Comparison of ENCODE assay signal across 24 mouse cellular contexts in the genomic region with DNA sequence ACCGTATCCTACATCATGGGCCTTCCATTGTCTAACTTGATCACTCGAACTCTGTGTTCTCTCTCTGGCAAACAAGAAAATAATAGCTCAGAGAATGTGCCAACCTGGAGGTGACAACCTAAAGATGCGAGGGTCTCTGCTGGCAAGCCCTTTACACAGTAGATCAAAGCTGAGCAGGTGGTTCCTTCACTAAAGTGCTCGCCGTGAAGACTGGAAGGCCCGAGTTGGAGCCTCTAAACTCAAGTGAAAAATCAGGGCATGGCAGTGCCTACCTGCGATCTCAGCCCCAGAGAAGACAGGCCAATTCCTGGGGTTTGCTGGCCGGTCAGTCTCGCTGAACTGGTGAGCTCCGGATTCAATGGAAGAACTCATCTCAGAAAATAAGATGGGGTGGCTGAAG. TPM values are rescaled to one million over a fixed set of nuclear protein-coding genes. Genes with fewer than 3 reads are reported as not detected.
DNase-seq lines count a peak whose midpoint lies in the region; ATAC-seq and TF ChIP-seq lines count a peak whose summit lies in the region.
"Had no signal": no experiment of that assay in that cellular context is flagged by ENCODE, and none has a peak within 500 bp of the region (broad histone marks: within the 10 kb centered on the region; RNA-seq: fewer than 3 reads in every experiment).

No protein-coding gene starts in this region.

- WGBS in hindbrain, embryonic 10.5 days, result 81% methylated on average over 10 of the region's 10 CpGs
- 75% methylated on average over 10 of the region's 10 CpGs for WGBS in hindbrain, embryonic 11.5 days
- WGBS in midbrain, embryonic 10.5 days, result 85% methylated on average over 10 of the region's 10 CpGs
- WGBS in midbrain, postnatal 0 days, result 85% methylated on average over 10 of the region's 10 CpGs

- no peaks in the 10 kb centered on the region for H3K9me3 ChIP-seq in hindbrain, embryonic 10.5 days
- no peaks in the 10 kb centered on the region for H3K9me3 ChIP-seq in hindbrain, embryonic 11.5 days (ENCODE audit: control insufficient read depth, low read length)
- H3K9me3 ChIP-seq in midbrain, embryonic 10.5 days (replicated peaks), result no peaks in the 10 kb centered on the region
- H3K9me3 ChIP-seq in midbrain, postnatal 0 days (ENCODE audit: low read length), result no peaks in the 10 kb centered on the region
- H3K9me3 ChIP-seq in MEL (replicated peaks; ENCODE audit: insufficient read depth, low read length), result no peaks in the 10 kb centered on the region
- H3K9me3 ChIP-seq: embryonic facial prominence, embryonic 12.5 days; hindbrain, embryonic 13.5 days; limb, embryonic 15.5 days; liver, embryonic 13.5 days; midbrain, embryonic 12.5 days; neural tube, embryonic 15.5 days; stomach, embryonic 15.5 days had no signal

- H3K4me1 ChIP-seq in hindbrain, embryonic 10.5 days (replicated peaks), result peaks cover 28% of the 10 kb centered on the region
- H3K4me1 ChIP-seq in hindbrain, embryonic 11.5 days (replicated peaks; ENCODE audit: control insufficient read depth, insufficient read depth, low read length), result 0 out of 2 replicates have a peak, but pooled peaks cover 2% of the 10 kb centered on the region
- peaks cover 14% of the 10 kb centered on the region for H3K4me1 ChIP-seq in midbrain, embryonic 10.5 days
- H3K4me1 ChIP-seq in midbrain, postnatal 0 days (ENCODE audit: insufficient read depth, low read length), result no peaks in the 10 kb centered on the region
- H3K4me1 ChIP-seq in MEL (ENCODE audit: control insufficient read depth in 1 of 2, insufficient read depth in 2 of 2, low read length in 2 of 2), result peaks cover 0 to 8% of the 10 kb centered on the region in 2 experiments; a peak in 3 of 4 replicates

- no peak for TF ChIP-seq EP300 in MEL (IDR thresholded peaks at IDR 0.05; ENCODE audit: low read depth in 1 of 2, low read length in 2 of 2)

- H3K27ac ChIP-seq in gastrocnemius, adult 2 months, result peak overlapping the region; percentile 50; the same call in 1 of the 2 replicates
- peak overlapping the region; percentile 50 for H3K27ac ChIP-seq in hindbrain, embryonic 10.5 days
- no peak overlapping the region for H3K27ac ChIP-seq in hindbrain, embryonic 11.5 days (ENCODE audit: low read depth, low read length)
- peak overlapping the region; percentile 64 for H3K27ac ChIP-seq in midbrain, embryonic 10.5 days (replicated peaks)
- no peak overlapping the region for H3K27ac ChIP-seq in midbrain, postnatal 0 days (ENCODE audit: low read depth, low read length)
- H3K27ac ChIP-seq in MEL (ENCODE audit: control insufficient read depth, low read depth, low read length), result no peak overlapping the region
- H3K27ac ChIP-seq: embryonic facial prominence, embryonic 12.5 days; heart, embryonic 13.5 days; hindbrain, embryonic 13.5 days; liver, embryonic 13.5 days; midbrain, embryonic 12.5 days had no signal

- ATAC-seq in hindbrain, embryonic 11.5 days (ENCODE audit: low FRiP score), result no peak
- no peak for ATAC-seq in midbrain, postnatal 0 days (ENCODE audit: low FRiP score)

- no peaks in the 10 kb centered on the region for H3K36me3 ChIP-seq in hindbrain, embryonic 10.5 days
- H3K36me3 ChIP-seq in hindbrain, embryonic 11.5 days (ENCODE audit: control insufficient read depth, insufficient read depth, low read length), result no peaks in the 10 kb centered on the region
- no peaks in the 10 kb centered on the region for H3K36me3 ChIP-seq in midbrain, embryonic 10.5 days
- no peaks in the 10 kb centered on the region for H3K36me3 ChIP-seq in midbrain, postnatal 0 days (ENCODE audit: insufficient read depth, low read length)
- no peaks in the 10 kb centered on the region; a peak in 1 of 4 replicates for H3K36me3 ChIP-seq in MEL (ENCODE audit: control insufficient read depth in 1 of 2, insufficient read depth in 2 of 2, low read length in 2 of 2)
- H3K36me3 ChIP-seq: embryonic facial prominence, embryonic 12.5 days; heart, embryonic 13.5 days; hindbrain, embryonic 13.5 days; limb, embryonic 15.5 days; liver, embryonic 13.5 days; midbrain, embryonic 12.5 days; neural tube, embryonic 15.5 days; stomach, embryonic 15.5 days had no signal

- no peak for TF ChIP-seq CTCF in gastrocnemius, adult 2 months (IDR thresholded peaks at IDR 0.05)
- TF ChIP-seq CTCF in midbrain, postnatal 0 days (IDR thresholded peaks at IDR 0.05), result no peak
- TF ChIP-seq CTCF in MEL (IDR thresholded peaks at IDR 0.05 in 2 of 3, conservative IDR thresholded peaks at IDR 0.05 in 1 of 3; ENCODE audit: control insufficient read depth in 1 of 3, insufficient read depth in 1 of 3, low read depth in 2 of 3, low read length in 3 of 3, poor library complexity in 1 of 3, severe bottlenecking in 1 of 3), result no peak

- H3K4me2 ChIP-seq in hindbrain, embryonic 11.5 days (replicated peaks; ENCODE audit: low read depth, low read length), result no peak overlapping the region
- H3K4me2 ChIP-seq in midbrain, postnatal 0 days (ENCODE audit: low read depth, low read length, poor library complexity, severe bottlenecking), result no peak overlapping the region
- H3K4me2 ChIP-seq: embryonic facial prominence, embryonic 12.5 days; heart, embryonic 13.5 days; hindbrain, embryonic 13.5 days; limb, embryonic 15.5 days; liver, embryonic 13.5 days; midbrain, embryonic 12.5 days; neural tube, embryonic 15.5 days had no signal

- TF ChIP-seq POLR2A in MEL (IDR thresholded peaks at IDR 0.05; ENCODE audit: control insufficient read depth in 1 of 2, insufficient read depth in 1 of 2, low read depth in 1 of 2, low read length in 2 of 2, poor library complexity in 1 of 2), result no peak

- H3K27me3 ChIP-seq in hindbrain, embryonic 10.5 days (ENCODE audit: insufficient read depth, poor library complexity, severe bottlenecking), result peaks cover 41% of the 10 kb centered on the region
- H3K27me3 ChIP-seq in hindbrain, embryonic 11.5 days (ENCODE audit: control insufficient read depth, insufficient read depth, low read length), result no peaks in the 10 kb centered on the region
- H3K27me3 ChIP-seq in midbrain, embryonic 10.5 days (ENCODE audit: low read depth, poor library complexity, severe bottlenecking), result peaks cover 20% of the 10 kb centered on the region; the same call in 1 of the 2 replicates
- H3K27me3 ChIP-seq in midbrain, postnatal 0 days (ENCODE audit: insufficient read depth, low read length), result no peaks in the 10 kb centered on the region
- H3K27me3 ChIP-seq in MEL (ENCODE audit: control insufficient read depth in 1 of 2, insufficient read depth in 2 of 2, low read length in 2 of 2), result peaks cover 2% of the 10 kb centered on the region in 2 experiments; a peak in 1 of 4 replicates
- H3K27me3 ChIP-seq: CH12.LX; embryonic facial prominence, embryonic 12.5 days; limb, embryonic 15.5 days; liver, embryonic 13.5 days; midbrain, embryonic 12.5 days; neural tube, embryonic 15.5 days; stomach, embryonic 15.5 days had no signal

- H3K9ac ChIP-seq in hindbrain, embryonic 11.5 days (ENCODE audit: low read depth, low read length), result no peak overlapping the region
- H3K9ac ChIP-seq in midbrain, postnatal 0 days (replicated peaks; ENCODE audit: low read length, poor library complexity, severe bottlenecking), result no peak overlapping the region
- H3K9ac ChIP-seq in MEL (ENCODE audit: control insufficient read depth, low read depth, low read length, poor library complexity, severe bottlenecking), result peak overlapping the region; percentile 40
- H3K9ac ChIP-seq: embryonic facial prominence, embryonic 12.5 days; heart, embryonic 13.5 days; hindbrain, embryonic 13.5 days; limb, embryonic 15.5 days; liver, embryonic 13.5 days; midbrain, embryonic 12.5 days; neural tube, embryonic 15.5 days; stomach, embryonic 15.5 days had no signal

- peak; percentile 10 for DNase-seq in gastrocnemius, adult 2 months
- DNase-seq in gastrocnemius, postnatal 4 days (ENCODE audit: low spot score in 2 of 2), result no peak
- no peak for DNase-seq in hindbrain, embryonic 10.5 days (ENCODE audit: low spot score)
- no peak for DNase-seq in hindbrain, embryonic 11.5 days (ENCODE audit: low spot score)
- no peak for DNase-seq in midbrain, embryonic 10.5 days (ENCODE audit: low spot score)
- no peak for DNase-seq in midbrain, postnatal 0 days (ENCODE audit: low spot score)
- no peak for DNase-seq in MEL (ENCODE audit: low read depth, low spot score)
- DNase-seq in cerebellum, adult 9-10 months, result no peak
- DNase-seq: adrenal gland, adult 8-10 months; cerebellum, adult 8-10 months; cerebellum, postnatal 36 days; layer of hippocampus, postnatal 36 days; liver, embryonic 13.5 days; retina, postnatal 1 day; right cerebral cortex, postnatal 14 days had no signal

- intact Hi-C loops in gastrocnemius, adult 2 months (cut with DNase I), result no loop called here

- TF ChIP-seq RAD21 in MEL (IDR thresholded peaks at IDR 0.05; ENCODE audit: low read depth, low read length), result no peak

- H3K4me3 ChIP-seq in gastrocnemius, adult 2 months, result no peak overlapping the region
- no peak overlapping the region for H3K4me3 ChIP-seq in hindbrain, embryonic 10.5 days
- H3K4me3 ChIP-seq in hindbrain, embryonic 11.5 days (ENCODE audit: low read depth, low read length), result no peak overlapping the region
- H3K4me3 ChIP-seq in midbrain, embryonic 10.5 days, result no peak overlapping the region
- H3K4me3 ChIP-seq in midbrain, postnatal 0 days (ENCODE audit: low read depth, low read length), result no peak overlapping the region
- H3K4me3 ChIP-seq in MEL (ENCODE audit: control insufficient read depth in 1 of 2, insufficient read depth in 1 of 2, low read depth in 2 of 2, low read length in 2 of 2), result no peak overlapping the region
- H3K4me3 ChIP-seq: embryonic facial prominence, embryonic 12.5 days; heart, embryonic 13.5 days; hindbrain, embryonic 13.5 days; limb, embryonic 15.5 days; liver, embryonic 13.5 days; midbrain, embryonic 12.5 days; neural tube, embryonic 15.5 days; stomach, embryonic 15.5 days had no signal

- H3K79me2 ChIP-seq in MEL (ENCODE audit: control insufficient read depth, insufficient read depth, low read length, poor library complexity), result no peaks in the 10 kb centered on the region

RNA-seq across cellular contexts. Expression of gene Pgf, which starts 15.6 kb away (rescaled TPM):
- 1 to 10 TPM; 1.5 to 1.8 TPM for total RNA-seq in gastrocnemius, adult 2 months (2021)
- 1 to 10 TPM; 5.6 to 6.4 TPM for total RNA-seq in gastrocnemius, postnatal 4 days (2021)
- polyA plus RNA-seq in hindbrain, embryonic 10.5 days (2016; fragmentation: Nextera tagmentation; extraction: Ambion mirVana), result 5.8 and 8.0 TPM in 2 replicates
- 5.4 and 7.8 TPM in 2 replicates for polyA plus RNA-seq in hindbrain, embryonic 11.5 days (2014; fragmentation: Nextera tagmentation; extraction: Ambion mirVana)
- polyA plus RNA-seq in midbrain, embryonic 10.5 days (2016; fragmentation: Nextera tagmentation; extraction: Ambion mirVana), result 2.9 and 3.9 TPM in 2 replicates
- 3.4 and 6.0 TPM in 2 replicates for total RNA-seq in midbrain, postnatal 0 days (2014; rRNA removed)
- 9.1 and 9.4 TPM in 2 replicates for polyA plus RNA-seq in midbrain, postnatal 0 days (2015; fragmentation: Nextera tagmentation; extraction: Ambion mirVana)
- not detected in 2 replicates for total RNA-seq in MEL (2012; rRNA removed)
- under 1 TPM in 1 of 2 experiments, not detected in 1; 0.46 TPM for polyA plus RNA-seq in MEL (2012; ENCODE audit: insufficient read depth in 1 of 2, insufficient read length in 2 of 2, low read depth in 1 of 2, low replicate concordance in 2 of 2, missing spikeins in 1 of 2)
- total RNA-seq: monocyte, adult 5-6 weeks had no signal

RNA-seq across cellular contexts. Expression of gene Eif2b2, which starts 26.1 kb away (rescaled TPM):
- total RNA-seq in gastrocnemius, adult 2 months (2021), result 10 to 100 TPM; 56.1 to 63.1 TPM
- 10 to 100 TPM; 80.6 to 95.1 TPM for total RNA-seq in gastrocnemius, postnatal 4 days (2021)
- polyA plus RNA-seq in hindbrain, embryonic 10.5 days (2016; fragmentation: Nextera tagmentation; extraction: Ambion mirVana), result 126 and 131 TPM in 2 replicates
- polyA plus RNA-seq in hindbrain, embryonic 11.5 days (2014; fragmentation: Nextera tagmentation; extraction: Ambion mirVana), result 90.0 and 103 TPM in 2 replicates
- 120 and 121 TPM in 2 replicates for polyA plus RNA-seq in midbrain, embryonic 10.5 days (2016; fragmentation: Nextera tagmentation; extraction: Ambion mirVana)
- 43.1 and 65.3 TPM in 2 replicates for total RNA-seq in midbrain, postnatal 0 days (2014; rRNA removed)
- 79.5 and 82.5 TPM in 2 replicates for polyA plus RNA-seq in midbrain, postnatal 0 days (2015; fragmentation: Nextera tagmentation; extraction: Ambion mirVana)
- 137 and 150 TPM in 2 replicates for total RNA-seq in MEL (2012; rRNA removed)
- polyA plus RNA-seq in MEL (2012; ENCODE audit: insufficient read depth in 1 of 2, insufficient read length in 2 of 2, low read depth in 1 of 2, low replicate concordance in 2 of 2, missing spikeins in 1 of 2), result 100 to 1,000 TPM in 1 of 2 experiments, not detected in 1; 193 TPM

RNA-seq across cellular contexts. Expression of gene Rps6kl1, which starts 42.1 kb away (rescaled TPM):
- total RNA-seq in gastrocnemius, adult 2 months (2021), result 1 to 10 TPM in 1 of 2 experiments, under 1 TPM in 1; 0.94 to 1.1 TPM
- under 1 TPM; 0.47 to 0.49 TPM for total RNA-seq in gastrocnemius, postnatal 4 days (2021)
- 3.7 and 3.8 TPM in 2 replicates for polyA plus RNA-seq in hindbrain, embryonic 10.5 days (2016; fragmentation: Nextera tagmentation; extraction: Ambion mirVana)
- 2.3 and 2.6 TPM in 2 replicates for polyA plus RNA-seq in hindbrain, embryonic 11.5 days (2014; fragmentation: Nextera tagmentation; extraction: Ambion mirVana)
- polyA plus RNA-seq in midbrain, embryonic 10.5 days (2016; fragmentation: Nextera tagmentation; extraction: Ambion mirVana), result 1.7 and 2.6 TPM in 2 replicates
- 47.2 and 48.6 TPM in 2 replicates for total RNA-seq in midbrain, postnatal 0 days (2014; rRNA removed)
- polyA plus RNA-seq in midbrain, postnatal 0 days (2015; fragmentation: Nextera tagmentation; extraction: Ambion mirVana), result 35.0 and 37.1 TPM in 2 replicates
- 3.4 and 5.4 TPM in 2 replicates for total RNA-seq in MEL (2012; rRNA removed)
- polyA plus RNA-seq in MEL (2012; ENCODE audit: insufficient read depth in 1 of 2, insufficient read length in 2 of 2, low read depth in 1 of 2, low replicate concordance in 2 of 2, missing spikeins in 1 of 2), result 1 to 10 TPM in 1 of 2 experiments, not detected in 1; 6.2 TPM

Comparison
In these comparisons a context has a peak if more than half of its experiments do, and no peak if none do; other contexts are left out.
1. H3K27ac ChIP-seq: peak in gastrocnemius, adult 2 months (single experiment), hindbrain, embryonic 10.5 days (single experiment) and midbrain, embryonic 10.5 days (single experiment); none in hindbrain, embryonic 11.5 days (single experiment), midbrain, postnatal 0 days (single experiment) and MEL (single experiment).